Mouse (Mus musculus): Measurements from ENCODE around the gene Sh3d19. TPM values are rescaled to one million over a fixed set of nuclear protein-coding genes. Genes with fewer than 3 reads are reported as not detected.

Sh3d19 gene
- polyA plus RNA-seq, 1 experiment = 10.6 TPM

DNA sequence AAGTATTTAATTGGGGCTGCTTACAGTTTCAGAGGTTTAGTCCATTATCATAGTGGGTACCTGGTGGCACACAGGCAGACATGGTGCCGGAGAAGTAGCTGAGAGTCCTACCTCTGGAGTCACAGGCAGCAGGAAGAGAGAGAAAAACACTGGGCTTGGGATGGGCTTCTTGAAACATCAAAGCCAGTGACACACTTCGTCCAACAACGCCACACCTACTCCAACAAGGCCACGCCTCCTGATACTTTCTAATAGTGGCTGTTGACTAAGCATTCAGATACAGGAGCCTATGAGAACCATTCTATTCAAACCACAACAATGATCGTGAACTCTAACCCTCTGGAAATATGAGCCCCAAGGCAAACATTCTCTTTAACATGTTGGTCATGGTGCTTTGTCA is 15.2 kb upstream of the Sh3d19 start:
- Histone ChIP-seq H3K27me3 (ENCODE audit: control insufficient read depth, insufficient read depth, low read length) (no peaks in the 10 kb centered on the region), H3K4me1 (ENCODE audit: control insufficient read depth, insufficient read depth, low read length) (no peaks in the 10 kb centered on the region), H3K36me3 (ENCODE audit: control insufficient read depth, insufficient read depth, low read length) (no peaks in the 10 kb centered on the region), H3K27ac (ENCODE audit: control insufficient read depth, insufficient read depth, low read depth, low read length) (no peak overlapping the region), H3K4me3 (ENCODE audit: control insufficient read depth, low read depth, low read length) (no peak overlapping the region)
- TF ChIP-seq CTCF (IDR thresholded peaks at IDR 0.05; ENCODE audit: control insufficient read depth, insufficient read depth, insufficient replicate concordance, low read depth, low read length) = no peak
- TF ChIP-seq POLR2A (IDR thresholded peaks at IDR 0.05; ENCODE audit: control insufficient read depth, low read depth, low read length) = no peak

DNA sequence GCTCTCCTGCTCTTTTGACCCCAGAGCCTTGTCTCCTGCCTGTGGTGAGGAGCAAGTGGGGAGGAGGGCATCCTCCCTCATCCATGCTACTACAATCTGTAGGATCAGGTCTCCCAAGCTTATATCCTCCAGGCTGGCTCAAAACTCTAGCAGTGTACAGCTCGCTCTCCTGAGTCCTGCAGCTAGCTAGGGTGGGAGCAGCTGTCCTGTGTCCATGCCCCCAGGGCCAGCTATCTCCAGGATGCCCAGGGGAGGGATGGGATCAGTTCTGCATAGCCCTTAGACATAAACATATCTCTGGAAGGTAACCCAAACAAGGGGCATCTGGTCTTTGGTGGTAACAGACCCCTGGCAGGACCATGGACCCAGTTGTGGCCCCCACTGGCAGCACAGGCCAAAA is 11.2 kb upstream of the Sh3d19 start:
- Histone ChIP-seq H3K27me3 (ENCODE audit: control insufficient read depth, insufficient read depth, low read length) (no peaks in the 10 kb centered on the region), H3K27ac (ENCODE audit: control insufficient read depth, insufficient read depth, low read depth, low read length) (no peak overlapping the region), H3K4me3 (ENCODE audit: control insufficient read depth, low read depth, low read length) (no peak overlapping the region), H3K4me1 (ENCODE audit: control insufficient read depth, insufficient read depth, low read length) (no peaks in the 10 kb centered on the region), H3K36me3 (ENCODE audit: control insufficient read depth, insufficient read depth, low read length) (no peaks in the 10 kb centered on the region)
- TF ChIP-seq POLR2A (IDR thresholded peaks at IDR 0.05; ENCODE audit: control insufficient read depth, low read depth, low read length) = no peak
- TF ChIP-seq CTCF (IDR thresholded peaks at IDR 0.05; ENCODE audit: control insufficient read depth, insufficient read depth, insufficient replicate concordance, low read depth, low read length) = no peak

DNA sequence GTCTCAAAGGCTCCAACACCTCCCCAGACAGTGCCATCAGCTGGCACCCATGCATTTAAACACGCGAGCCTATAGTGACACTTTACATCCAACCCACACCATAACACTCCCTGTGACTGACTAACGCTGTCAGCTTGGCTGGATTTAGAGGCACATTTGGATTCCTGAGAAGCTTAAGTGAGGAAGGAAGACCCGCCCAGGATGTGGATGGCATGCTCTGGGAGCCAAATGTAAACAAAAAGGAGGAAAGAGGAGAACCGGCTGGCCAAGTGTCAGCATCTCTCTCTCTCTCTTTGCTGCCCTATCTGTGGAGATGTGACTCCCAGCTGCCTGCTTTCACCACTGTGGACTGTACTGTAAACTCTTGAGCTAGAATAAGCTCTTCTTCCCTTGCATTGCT is 9.8 kb upstream of the Sh3d19 start:
- Histone ChIP-seq H3K4me3 (ENCODE audit: control insufficient read depth, low read depth, low read length) (no peak overlapping the region), H3K27ac (ENCODE audit: control insufficient read depth, insufficient read depth, low read depth, low read length) (no peak overlapping the region), H3K36me3 (ENCODE audit: control insufficient read depth, insufficient read depth, low read length) (no peaks in the 10 kb centered on the region), H3K27me3 (ENCODE audit: control insufficient read depth, insufficient read depth, low read length) (no peaks in the 10 kb centered on the region), H3K4me1 (ENCODE audit: control insufficient read depth, insufficient read depth, low read length) (no peaks in the 10 kb centered on the region)
- TF ChIP-seq POLR2A (IDR thresholded peaks at IDR 0.05; ENCODE audit: control insufficient read depth, low read depth, low read length) = no peak
- no peak for TF ChIP-seq CTCF (IDR thresholded peaks at IDR 0.05; ENCODE audit: control insufficient read depth, insufficient read depth, insufficient replicate concordance, low read depth, low read length)

DNA sequence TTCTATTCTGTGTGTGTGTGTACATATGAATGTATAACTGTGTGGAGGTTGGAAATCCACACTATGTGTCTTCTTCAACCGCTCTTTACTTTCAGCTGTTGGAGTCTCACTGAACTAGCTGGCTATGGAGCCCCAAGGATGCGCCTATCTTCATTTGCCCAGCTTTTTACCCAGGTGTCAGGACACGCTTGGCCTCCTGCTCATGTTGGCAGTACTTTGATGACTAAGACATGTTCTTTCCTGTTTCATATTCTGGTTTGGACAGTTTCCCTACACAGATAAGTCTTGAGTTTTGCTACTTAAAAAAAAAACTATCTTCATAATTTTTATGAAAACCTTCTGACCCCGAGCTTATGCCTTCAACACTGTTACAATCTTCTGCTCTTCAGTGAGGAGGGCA is 5.4 kb upstream of the Sh3d19 start:
- H3K4me1 ChIP-seq (ENCODE audit: control insufficient read depth, insufficient read depth, low read length) = no peaks in the 10 kb centered on the region
- TF ChIP-seq CTCF (IDR thresholded peaks at IDR 0.05; ENCODE audit: control insufficient read depth, insufficient read depth, insufficient replicate concordance, low read depth, low read length) (no peak), POLR2A (IDR thresholded peaks at IDR 0.05; ENCODE audit: control insufficient read depth, low read depth, low read length) (no peak)

GRCm38 (mm10) chr3:85969040-85969439 is 1.9 kb upstream of the Sh3d19 start:
- Histone ChIP-seq H3K27me3 (ENCODE audit: control insufficient read depth, insufficient read depth, low read length) (no peaks in the 10 kb centered on the region), H3K36me3 (ENCODE audit: control insufficient read depth, insufficient read depth, low read length) (no peaks in the 10 kb centered on the region)

More for the DNA sequence above, 5.4 kb upstream of the Sh3d19 start:
- Histone ChIP-seq H3K4me3 (ENCODE audit: control insufficient read depth, low read depth, low read length) (no peak overlapping the region), H3K27me3 (ENCODE audit: control insufficient read depth, insufficient read depth, low read length) (no peaks in the 10 kb centered on the region), H3K36me3 (ENCODE audit: control insufficient read depth, insufficient read depth, low read length) (no peaks in the 10 kb centered on the region), H3K27ac (ENCODE audit: control insufficient read depth, insufficient read depth, low read depth, low read length) (no peak overlapping the region)

DNA sequence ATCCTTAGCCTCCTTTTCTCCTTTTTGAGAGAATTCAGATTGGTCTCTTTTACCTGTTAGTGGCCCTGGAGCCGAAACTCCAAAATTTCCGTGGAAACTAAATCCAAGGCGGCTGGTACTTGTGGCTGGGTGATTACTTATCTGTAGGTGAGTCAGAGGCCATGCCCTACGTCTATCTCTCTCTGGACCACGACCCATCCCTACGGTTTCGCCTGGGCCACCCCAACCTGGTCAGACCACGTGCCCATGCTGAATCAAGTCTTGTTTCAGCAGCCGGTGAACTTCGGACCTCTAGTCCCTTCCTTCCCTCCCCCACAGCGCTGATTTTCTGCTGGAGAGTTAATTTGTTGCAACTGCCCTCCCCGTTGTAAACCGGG is 678 bp downstream of the Sh3d19 start:
- TF ChIP-seq CTCF (IDR thresholded peaks at IDR 0.05; ENCODE audit: control insufficient read depth, insufficient read depth, insufficient replicate concordance, low read depth, low read length) (no peak), POLR2A (IDR thresholded peaks at IDR 0.05; ENCODE audit: control insufficient read depth, low read depth, low read length) (no peak)
- Histone ChIP-seq H3K4me3 (ENCODE audit: control insufficient read depth, low read depth, low read length) (peak overlapping the region; percentile 83), H3K36me3 (ENCODE audit: control insufficient read depth, insufficient read depth, low read length) (no peaks in the 10 kb centered on the region), H3K4me1 (ENCODE audit: control insufficient read depth, insufficient read depth, low read length) (peaks cover 5% of the 10 kb centered on the region), H3K27me3 (ENCODE audit: control insufficient read depth, insufficient read depth, low read length) (no peaks in the 10 kb centered on the region), H3K27ac (ENCODE audit: control insufficient read depth, insufficient read depth, low read depth, low read length) (peak overlapping the region; percentile 13; the same call in 1 of the 2 replicates)

More at GRCm38 (mm10) chr3:85969040-85969439, 1.9 kb upstream of the Sh3d19 start:
- no peak for TF ChIP-seq CTCF (IDR thresholded peaks at IDR 0.05; ENCODE audit: control insufficient read depth, insufficient read depth, insufficient replicate concordance, low read depth, low read length)
- TF ChIP-seq POLR2A (IDR thresholded peaks at IDR 0.05; ENCODE audit: control insufficient read depth, low read depth, low read length) = no peak
- Histone ChIP-seq H3K4me1 (ENCODE audit: control insufficient read depth, insufficient read depth, low read length) (peaks cover 5% of the 10 kb centered on the region), H3K27ac (ENCODE audit: control insufficient read depth, insufficient read depth, low read depth, low read length) (no peak overlapping the region), H3K4me3 (ENCODE audit: control insufficient read depth, low read depth, low read length) (no peak overlapping the region)

- peaks cover 5% of the 10 kb centered on the region for H3K4me1 ChIP-seq (ENCODE audit: control insufficient read depth, insufficient read depth, low read length)
- H3K27me3 ChIP-seq (ENCODE audit: control insufficient read depth, insufficient read depth, low read length) = no peaks in the 10 kb centered on the region
- no peak overlapping the region for H3K27ac ChIP-seq (ENCODE audit: control insufficient read depth, insufficient read depth, low read depth, low read length)
- TF ChIP-seq POLR2A (IDR thresholded peaks at IDR 0.05; ENCODE audit: control insufficient read depth, low read depth, low read length) = no peak
- no peak for TF ChIP-seq CTCF (IDR thresholded peaks at IDR 0.05; ENCODE audit: control insufficient read depth, insufficient read depth, insufficient replicate concordance, low read depth, low read length)
- no peaks in the 10 kb centered on the region for H3K36me3 ChIP-seq (ENCODE audit: control insufficient read depth, insufficient read depth, low read length)
- no peak overlapping the region for H3K4me3 ChIP-seq (ENCODE audit: control insufficient read depth, low read depth, low read length)
Measured at GRCm38 (mm10) chr3:85973376-85974140, 2.6 kb downstream of the Sh3d19 start.

Data from testis, adult 2 months (tissue).